Mouse (Mus musculus) right cerebral cortex, postnatal 10 days (tissue): ENCODE measurements around the gene Mmp2.
"Not testable (repeated sequence)": the region's sequence is repeated elsewhere in the genome, so short reads cannot be mapped to it uniquely, and the experiment has no call there.

Experiments
- DNase-seq, 2 experiments: peaks; one replicate each; pipeline ENCODE4 v3.0.0; 2021; ENCODE audit warnings: low spot score in 2 of 2

Gene Mmp2

GRCm38 (mm10) chr8:92827243-92828034 is at the start of gene Mmp2:
Gene Mmp2, plus strand, starts transcription at chr8:92827291.
- DNase-seq: peak in 1 of 2 experiments; percentile 31

DNA sequence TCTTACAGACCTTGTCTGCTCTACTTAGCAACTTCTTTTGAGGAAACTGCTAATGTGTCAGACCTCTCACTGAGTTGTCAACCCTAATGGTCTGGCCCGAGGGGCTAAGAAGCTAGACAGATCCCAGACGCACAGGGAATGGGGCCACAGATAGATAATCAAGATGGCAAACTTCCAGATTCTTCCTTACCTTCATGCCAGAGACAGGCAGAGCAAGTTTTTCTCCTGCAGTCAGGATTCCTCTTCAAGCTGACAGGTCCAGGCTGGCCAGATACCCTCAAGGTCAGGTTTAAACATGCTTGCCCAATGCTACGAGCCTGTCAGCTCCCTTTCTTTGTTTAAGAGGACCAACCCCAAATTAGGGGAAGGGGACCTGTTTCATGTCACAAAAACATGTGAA is 46.1 kb upstream of the Mmp2 start:
- no peak for DNase-seq

DNA sequence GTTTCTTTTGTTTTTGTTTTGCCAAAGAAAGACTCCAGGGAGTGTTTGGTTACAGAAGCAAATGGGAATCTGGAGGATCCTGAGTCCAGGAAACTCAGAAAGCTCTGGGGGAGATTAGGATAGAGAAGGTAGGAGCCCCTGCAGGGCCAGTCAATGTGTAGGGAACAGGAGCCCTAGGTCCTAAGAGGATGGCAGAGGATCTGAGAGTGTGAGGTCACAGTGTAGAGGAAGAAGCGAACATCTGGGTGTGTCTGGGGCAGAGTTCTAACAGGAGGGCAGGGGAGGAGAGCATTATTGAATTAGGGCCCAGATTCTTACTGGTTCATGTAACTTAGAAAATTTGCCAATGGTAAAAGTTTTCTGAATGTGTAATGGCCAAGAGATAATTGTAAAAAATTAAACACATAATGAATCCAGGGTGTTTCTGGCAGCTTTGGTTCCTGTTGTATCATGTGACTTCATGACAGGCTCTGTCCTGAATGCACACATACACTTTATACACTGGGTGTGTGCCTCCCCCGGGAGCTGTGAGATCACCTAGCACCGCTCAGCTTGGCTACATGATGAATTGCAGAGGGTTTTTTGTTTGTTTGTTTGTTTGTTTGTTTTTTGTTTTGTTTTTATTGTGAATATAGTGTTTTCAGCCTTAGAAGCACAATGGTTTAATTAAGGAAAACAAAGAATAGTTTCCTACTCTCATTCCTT is 43.0 kb upstream of the Mmp2 start:
- DNase-seq: no peak

DNA sequence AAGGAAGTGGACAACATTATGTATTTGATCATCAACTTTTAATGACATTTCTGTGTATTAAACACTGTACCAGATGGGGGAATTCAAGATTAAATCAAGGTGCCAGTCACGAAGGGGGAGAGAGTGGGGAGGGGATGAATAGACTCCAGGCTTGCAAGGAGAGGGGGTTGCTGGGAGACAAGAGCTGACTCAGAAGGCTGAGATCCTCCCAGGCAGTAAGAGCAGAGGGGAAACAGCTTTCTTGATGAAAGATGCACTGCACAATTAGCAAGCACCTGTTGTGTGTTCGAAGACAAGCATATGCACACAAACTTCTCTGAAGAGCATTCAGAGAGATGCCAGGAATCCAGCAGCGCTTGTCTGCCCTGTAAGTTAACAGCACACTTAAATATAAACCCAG is 36.3 kb upstream of the Mmp2 start:
- DNase-seq: no peak

GRCm38 (mm10) chr8:92791999-92792398 is 35.1 kb upstream of the Mmp2 start:
- not testable (repeated sequence) for DNase-seq

DNA sequence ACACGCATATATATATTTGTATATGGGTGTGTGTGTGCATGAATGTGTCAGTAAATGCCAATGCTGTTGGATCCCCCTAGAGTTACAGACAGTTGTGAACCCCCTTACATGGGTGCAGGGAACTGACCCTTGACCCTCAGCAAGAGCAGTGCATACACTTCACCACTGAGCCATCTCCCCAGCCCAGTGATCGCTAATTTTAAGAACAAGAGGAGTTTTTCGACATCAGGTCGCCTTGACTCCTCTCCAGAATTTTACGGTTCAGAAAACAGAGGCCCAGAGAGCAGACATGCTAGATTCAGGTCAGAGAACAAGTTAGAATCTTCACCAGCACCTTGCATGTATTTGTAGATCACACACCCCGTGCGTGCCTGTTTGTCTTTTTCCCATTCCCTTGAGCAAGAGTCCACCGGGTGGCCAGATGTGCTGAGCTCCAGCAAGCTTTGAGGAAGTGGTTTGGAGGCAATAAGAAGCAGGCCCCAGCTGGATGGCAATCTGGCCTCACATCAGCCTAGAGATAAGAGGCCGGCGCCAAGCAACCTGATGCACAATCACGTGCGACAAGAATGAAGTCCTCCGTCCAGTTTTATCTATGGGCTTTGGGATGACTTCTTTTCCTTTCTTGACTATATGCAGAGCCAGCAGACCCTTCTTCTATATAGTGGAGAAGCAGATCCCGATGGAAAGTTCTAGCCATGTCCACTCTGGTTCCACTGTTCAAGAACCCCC is 33.1 kb upstream of the Mmp2 start:
- DNase-seq: no peak

DNA sequence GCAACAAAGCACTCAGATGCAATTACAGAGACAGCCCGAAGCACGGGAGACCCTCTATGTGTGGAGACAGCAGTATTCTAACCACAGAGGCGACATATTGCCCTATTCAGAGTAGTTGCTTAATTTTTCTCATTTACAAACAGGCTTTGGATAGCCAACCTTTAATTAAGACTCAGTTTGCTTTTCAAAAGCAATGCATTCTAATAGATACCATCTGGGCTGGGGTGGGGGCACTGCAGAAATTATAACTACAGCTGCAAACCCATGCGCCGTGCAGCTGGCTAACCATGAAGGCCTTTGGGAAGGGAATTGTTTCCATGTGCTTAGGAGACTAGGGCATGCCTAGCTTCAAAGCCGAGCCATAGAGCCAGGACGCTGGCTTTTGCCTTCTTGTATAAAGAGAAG is 29.6 kb upstream of the Mmp2 start:
- DNase-seq: no peak

DNA sequence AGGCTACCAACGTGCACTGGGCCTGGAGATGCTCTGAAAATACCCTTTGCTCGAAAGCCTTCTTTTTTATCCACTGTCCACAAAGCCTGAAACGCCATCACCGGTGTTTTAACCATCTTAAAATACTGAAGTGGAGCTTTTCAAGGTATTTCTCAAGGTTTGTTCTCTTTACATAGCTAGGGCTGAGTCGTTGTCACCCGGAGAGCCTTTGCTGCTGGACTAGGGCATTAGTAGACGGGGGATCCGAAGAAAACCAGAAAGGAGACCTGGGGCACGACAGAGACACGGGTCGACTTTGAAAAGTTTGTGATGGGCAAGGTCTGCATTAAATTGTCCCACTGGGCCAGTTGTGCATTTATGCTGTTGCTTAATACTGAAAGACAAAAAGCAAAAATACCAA is 27.7 kb upstream of the Mmp2 start:
- DNase-seq: no peak

DNA sequence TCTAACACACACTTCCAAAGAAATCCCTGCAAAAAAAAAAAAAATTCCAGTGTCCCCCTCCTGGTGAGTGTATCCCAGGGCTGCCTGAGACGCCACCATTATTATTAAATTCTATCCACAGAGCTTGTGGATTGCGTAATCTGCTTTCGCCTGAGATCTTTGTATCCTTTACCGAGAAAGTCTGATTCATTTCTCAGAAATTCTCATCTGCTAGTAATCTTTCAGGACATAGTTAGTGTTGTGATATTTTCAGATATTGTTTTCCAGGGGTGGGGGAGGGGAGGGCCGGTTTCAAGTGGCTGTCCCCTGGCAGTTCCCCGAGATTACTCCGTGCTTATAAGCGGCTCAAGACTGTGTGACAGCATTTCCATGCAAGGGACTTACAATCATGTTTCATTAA is 25.9 kb upstream of the Mmp2 start:
- no peak for DNase-seq

- DNase-seq: no peak
These were observed 24.5 kb upstream of the Mmp2 start for GRCm38 (mm10) chr8:92802591-92802990.

DNA sequence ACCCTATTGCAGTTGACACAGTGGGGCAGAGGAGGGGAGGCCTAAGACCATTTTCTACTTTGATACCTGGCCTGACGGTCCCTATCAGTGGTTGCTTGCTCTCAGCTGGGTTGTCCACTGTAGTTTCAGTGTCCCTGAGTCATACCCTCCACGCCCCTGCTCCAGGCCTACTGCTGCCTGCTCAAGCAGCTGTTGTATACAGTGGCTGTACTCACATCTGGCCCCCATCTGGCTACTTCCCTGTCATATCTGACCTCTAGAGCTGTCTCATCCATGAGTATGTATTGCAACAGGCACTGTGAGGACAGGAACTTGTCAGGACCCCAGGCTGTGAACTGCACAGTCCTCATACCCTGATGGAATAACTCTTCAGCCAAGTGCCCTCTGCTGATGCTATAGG is 14.3 kb upstream of the Mmp2 start:
- no peak for DNase-seq

DNA sequence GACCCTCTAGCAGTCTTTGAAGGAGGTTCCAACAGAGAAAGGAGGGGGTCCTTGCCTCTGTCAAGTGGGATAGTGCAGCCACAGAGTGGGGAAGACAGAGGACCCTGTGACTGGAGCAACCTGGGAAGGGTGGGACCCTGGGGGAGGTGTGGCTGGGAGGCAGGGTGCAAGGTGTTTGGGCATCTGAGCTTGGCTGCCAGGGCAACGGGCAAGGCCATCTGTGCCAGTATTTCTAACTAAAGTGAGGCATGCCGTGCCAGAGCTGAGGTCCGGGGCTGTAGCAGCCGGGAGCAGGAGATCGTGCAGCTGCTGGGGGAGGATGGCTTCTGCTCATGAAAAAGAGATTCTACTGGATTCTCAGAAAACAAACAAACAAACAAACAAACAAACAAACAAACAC is 11.4 kb upstream of the Mmp2 start:
- DNase-seq: no peak

- peak; percentile 91 to 95 for DNase-seq
These were observed 8.9 kb upstream of the Mmp2 start for GRCm38 (mm10) chr8:92817928-92818818.

DNA sequence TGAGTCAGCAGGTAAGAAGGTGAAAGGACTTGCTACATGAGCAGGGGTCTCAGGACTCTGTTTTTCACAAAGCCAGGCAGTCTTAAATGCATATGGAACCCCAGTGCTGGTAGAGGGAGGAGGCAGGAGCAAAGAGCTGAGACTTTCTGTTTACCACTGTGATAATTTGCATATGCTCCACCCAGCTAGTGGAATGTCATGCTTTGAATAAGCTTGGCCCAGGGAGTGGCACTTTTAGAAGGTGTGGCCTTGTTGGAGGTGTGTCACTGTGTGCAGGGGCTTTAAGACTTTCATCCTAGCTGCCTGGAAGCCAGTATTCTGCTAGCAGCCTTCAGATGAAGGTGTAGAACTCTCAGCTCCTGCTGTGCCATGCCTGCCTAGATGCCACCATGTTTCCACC is 5.9 kb upstream of the Mmp2 start:
- DNase-seq: no peak

DNA sequence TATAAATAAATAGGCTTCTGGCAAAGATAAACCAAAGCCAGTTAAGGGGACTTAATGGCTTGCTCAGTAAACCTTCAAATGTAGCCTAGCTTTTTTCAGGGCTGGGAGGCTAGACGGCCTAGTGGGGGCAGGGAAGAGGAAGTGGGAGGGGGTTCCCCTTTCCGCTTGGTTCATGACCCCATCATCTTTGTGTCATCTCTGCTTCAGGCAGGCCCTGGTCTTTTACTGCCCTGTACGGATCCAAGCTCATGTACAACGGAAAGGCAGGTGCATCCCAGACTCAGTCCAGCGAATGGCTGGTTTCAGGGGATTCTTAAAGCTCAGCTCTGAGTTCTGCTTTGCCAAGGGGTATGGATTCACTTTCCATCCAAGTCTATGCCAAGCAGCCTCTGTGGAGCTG is 4.7 kb upstream of the Mmp2 start:
- no peak for DNase-seq

GRCm38 (mm10) chr8:92825991-92826390 is 1.1 kb upstream of the Mmp2 start:
- peak in 1 of 2 experiments; percentile 36 for DNase-seq

DNA sequence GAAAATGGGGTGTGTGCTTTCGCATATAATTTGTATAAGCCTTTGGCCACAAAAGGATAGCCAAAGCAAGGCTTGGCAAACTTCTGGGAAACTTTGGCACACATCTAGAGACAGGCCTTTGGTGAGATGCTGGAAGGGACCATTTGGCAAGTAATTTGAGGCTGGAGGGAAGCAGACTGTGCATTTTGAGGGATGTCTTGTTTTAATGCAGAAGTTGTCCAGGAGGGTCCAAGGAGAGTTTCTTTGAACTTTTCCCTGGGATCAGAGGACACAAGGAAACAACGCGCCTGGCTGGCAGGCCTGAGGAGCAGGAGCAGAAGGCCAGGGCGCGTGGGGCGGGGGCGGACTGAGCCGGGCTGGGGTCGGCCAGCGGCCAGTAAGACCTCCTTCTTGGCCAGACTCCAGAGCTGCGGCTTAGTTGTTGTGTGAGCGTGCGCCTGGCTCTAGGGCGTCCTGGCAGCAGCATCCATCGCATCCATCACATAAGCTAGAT is 1.2 kb downstream of the Mmp2 start:
- DNase-seq: peak; percentile 83 to 85

- DNase-seq: no peak
These were observed 7.1 kb downstream of the Mmp2 start for GRCm38 (mm10) chr8:92834065-92834731.

DNA sequence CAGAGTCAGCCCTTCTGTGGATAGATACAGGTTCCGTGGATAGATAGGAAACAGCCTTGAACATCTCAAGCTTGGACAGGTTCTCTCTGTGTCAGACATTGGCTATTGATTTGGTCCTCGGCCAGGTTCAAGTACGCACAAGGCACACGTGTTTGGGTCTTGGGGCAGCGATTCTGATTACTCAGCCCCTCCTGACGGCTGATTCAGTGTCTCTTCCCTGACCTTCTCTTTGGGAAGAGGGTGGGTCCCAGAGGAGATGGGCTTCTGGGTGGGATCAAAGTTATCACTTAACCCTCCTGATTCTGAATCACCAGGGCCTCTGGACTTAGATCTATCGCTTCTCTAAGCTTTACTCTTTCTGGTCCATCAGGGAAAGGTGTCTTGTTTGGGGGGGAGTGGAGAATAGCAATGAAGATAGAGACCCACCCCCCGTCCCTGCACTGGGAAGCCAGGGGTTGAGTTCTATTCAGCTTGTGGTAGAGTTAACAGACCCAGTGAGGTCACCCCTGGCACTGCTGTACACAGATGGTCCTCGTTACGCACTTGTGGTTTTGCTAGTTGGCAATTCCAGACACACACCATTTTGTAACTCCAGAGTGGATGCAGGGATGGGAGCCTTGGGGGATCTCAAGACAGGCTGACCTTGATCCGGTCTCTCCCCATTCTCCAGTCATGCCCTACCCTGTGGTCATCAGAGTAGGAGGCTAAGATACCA is 7.9 kb downstream of the Mmp2 start:
- no peak for DNase-seq

- no peak for DNase-seq
These were observed 8.8 kb downstream of the Mmp2 start for GRCm38 (mm10) chr8:92835901-92836300.
